Mouse (Mus musculus) MEL (cell line): ENCODE measurements around the gene Hmcn2. TPM values are rescaled to one million over a fixed set of nuclear protein-coding genes. Genes with fewer than 3 reads are reported as not detected.

Source experiments
- DNase-seq: peaks from one replicate; pipeline ENCODE4 v3.0.0; 2011; ENCODE audit warnings: low read depth, low spot score
- H3K27ac ChIP-seq: 2 replicates; pipeline ENCODE4 v1.5.1; 2012; ENCODE audit warnings: low read depth, mild to moderate bottlenecking, control low read depth, low read length, moderate library complexity; ENCODE audit not compliant: control insufficient read depth
- H3K27me3 ChIP-seq, 2 experiments: fragments of 150-350 bp in 1 of 2; sonication (generic) in 1 of 2; 2 replicates each; pipeline ENCODE4 v1.6.1; 2012; ENCODE audit warnings: low read length in 2 of 2, mild to moderate bottlenecking in 2 of 2, improper control_type of control experiment in 1 of 2, moderate library complexity in 1 of 2; ENCODE audit not compliant: insufficient read depth in 2 of 2, control insufficient read depth in 1 of 2
- H3K36me3 ChIP-seq, 2 experiments: 2 replicates each; pipeline ENCODE4 v1.6.1; 2012 to 2014; ENCODE audit warnings: low read length in 2 of 2, improper control_type of control experiment in 1 of 2, inconsistent platforms in 1 of 2, mild to moderate bottlenecking in 1 of 2; ENCODE audit not compliant: insufficient read depth in 2 of 2, control insufficient read depth in 1 of 2
- H3K4me1 ChIP-seq, 2 experiments: fragments of 150-350 bp in 1 of 2; sonication (generic) in 1 of 2; 2 replicates each; pipeline ENCODE4 v1.6.1; 2012; ENCODE audit warnings: low read length in 2 of 2, improper control_type of control experiment in 1 of 2, mild to moderate bottlenecking in 1 of 2; ENCODE audit not compliant: insufficient read depth in 2 of 2, control insufficient read depth in 1 of 2
- H3K4me3 ChIP-seq, 2 experiments: fragments of 150-350 bp in 1 of 2; sonication (generic) in 1 of 2; 2 replicates each; pipeline ENCODE4 v1.5.1; 2012; ENCODE audit warnings: low read depth in 2 of 2, low read length in 2 of 2, mild to moderate bottlenecking in 2 of 2, moderate library complexity in 2 of 2, control low read depth in 1 of 2, improper control_type of control experiment in 1 of 2; ENCODE audit not compliant: control insufficient read depth in 1 of 2, insufficient read depth in 1 of 2
- H3K79me2 ChIP-seq: 2 replicates; pipeline ENCODE4 v1.6.1; 2012; ENCODE audit warnings: mild to moderate bottlenecking, low read length, moderate library complexity; ENCODE audit not compliant: control insufficient read depth, poor library complexity, insufficient read depth
- H3K9ac ChIP-seq: 2 replicates; pipeline ENCODE4 v1.6.1; 2012; ENCODE audit warnings: low read depth, mild to moderate bottlenecking, control low read depth, low read length, moderate library complexity; ENCODE audit not compliant: control insufficient read depth, poor library complexity, severe bottlenecking
- H3K9me3 ChIP-seq: fragments of 150-350 bp; sonication (generic); replicated peaks from 2 replicates; pipeline ENCODE4 v1.6.1; 2012; ENCODE audit warnings: mild to moderate bottlenecking, low read length, improper control_type of control experiment, moderate library complexity; ENCODE audit not compliant: insufficient read depth
- E2F4 ChIP-seq: IDR thresholded peaks from 2 replicates; pipeline ENCODE4 v1.6.1; 2011; ENCODE audit warnings: low read depth, low read length, improper control_type of control experiment, borderline replicate concordance
- ETS1 ChIP-seq: IDR thresholded peaks from 2 replicates; pipeline ENCODE4 v1.6.1; 2012; ENCODE audit warnings: low read depth, mild to moderate bottlenecking, inconsistent platforms, low read length, improper control_type of control experiment, moderate library complexity
- HCFC1 ChIP-seq: IDR thresholded peaks from 2 replicates; pipeline ENCODE4 v1.6.1; 2012; ENCODE audit warnings: low read depth, mild to moderate bottlenecking, inconsistent platforms, low read length, improper control_type of control experiment, moderate library complexity
- JUND ChIP-seq: IDR thresholded peaks from 2 replicates; pipeline ENCODE4 v1.6.1; 2011; ENCODE audit warnings: low read depth, mild to moderate bottlenecking, improper control_type of control experiment, low read length
- KAT2A ChIP-seq: conservative IDR thresholded peaks from 2 replicates; pipeline ENCODE4 v1.6.1; 2012; ENCODE audit warnings: low read depth, low read length, improper control_type of control experiment, inconsistent platforms
- MAZ ChIP-seq: IDR thresholded peaks from 2 replicates; pipeline ENCODE4 v1.6.1; 2012; ENCODE audit warnings: low read depth, mild to moderate bottlenecking, inconsistent platforms, low read length, improper control_type of control experiment
- MEF2A ChIP-seq: IDR thresholded peaks from 2 replicates; pipeline ENCODE4 v1.6.1; 2014; ENCODE audit warnings: low read depth, mild to moderate bottlenecking, inconsistent platforms, low read length, improper control_type of control experiment; ENCODE audit not compliant: poor library complexity, insufficient replicate concordance, severe bottlenecking; ENCODE audit errors: extremely low read depth
- MXI1 ChIP-seq: IDR thresholded peaks from 2 replicates; pipeline ENCODE4 v1.6.1; 2011; ENCODE audit warnings: mild to moderate bottlenecking, low read depth, low read length, improper control_type of control experiment
- NRF1 ChIP-seq: IDR thresholded peaks from 2 replicates; pipeline ENCODE4 v1.6.1; 2014; ENCODE audit warnings: low read depth, mild to moderate bottlenecking, inconsistent platforms, low read length, improper control_type of control experiment, moderate library complexity; ENCODE audit not compliant: poor library complexity, insufficient read depth, severe bottlenecking
- TBP ChIP-seq: IDR thresholded peaks from 2 replicates; pipeline ENCODE4 v1.8.0; 2011; ENCODE audit warnings: low read depth, low read length, improper control_type of control experiment
- USF1 ChIP-seq: IDR thresholded peaks from 2 replicates; pipeline ENCODE4 v1.6.1; 2014; ENCODE audit warnings: low read depth, mild to moderate bottlenecking, inconsistent platforms, low read length, improper control_type of control experiment, moderate library complexity
- USF2 ChIP-seq, 2 experiments: IDR thresholded peaks; 2 replicates each; pipeline ENCODE4 v1.6.1; 2011 to 2012; ENCODE audit warnings: improper control_type of control experiment in 2 of 2, low read length in 2 of 2, borderline replicate concordance in 1 of 2, inconsistent platforms in 1 of 2, low read depth in 1 of 2, mild to moderate bottlenecking in 1 of 2; ENCODE audit not compliant: insufficient read depth in 1 of 2
- polyA plus RNA-seq, 2 experiments: library from polyadenylated mRNA; stranded (reverse) in 1 of 2; unstranded in 1 of 2; fragments of >175 nt in 1 of 2; fragments of >200 nt in 1 of 2; gene quantifications; 2 replicates each; pipeline versions ENCODE4 v1.2.1 to v1.2.4; 2012; ENCODE audit warnings: low replicate concordance in 2 of 2, low read depth in 1 of 2; ENCODE audit not compliant: insufficient read length in 2 of 2, insufficient read depth in 1 of 2, missing spikeins in 1 of 2
- total RNA-seq: library from RNA; depleted of rRNA; stranded (reverse); fragments of 300-350 nt; gene quantifications from 2 replicates; pipeline ENCODE4 v1.2.3, GENCODE M21; 2012

The Hmcn2 gene
- total and polyA plus RNA-seq, 3 experiments = 0.18 TPM; not detected in 2

DNA sequence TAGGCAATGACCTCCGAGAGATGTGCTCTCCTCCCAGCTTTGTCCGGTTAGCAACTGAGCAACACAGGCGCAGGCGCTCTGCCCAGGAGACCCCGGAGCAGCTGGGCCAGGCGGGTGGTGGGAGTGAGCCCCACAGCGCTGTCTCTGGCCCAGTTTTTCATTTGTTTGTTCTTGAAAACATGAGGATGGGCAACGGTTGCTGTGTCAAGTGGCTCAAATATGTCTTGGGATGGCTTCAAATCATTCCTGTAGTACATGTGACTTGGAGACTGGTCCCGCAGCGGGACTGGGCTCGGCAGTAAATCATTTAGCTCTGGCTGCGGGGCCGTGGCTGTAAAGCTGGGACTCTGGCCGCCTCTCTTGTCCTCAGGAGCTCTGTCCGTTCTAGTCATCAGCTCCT, 4.7 kb upstream of the Hmcn2 start:
- Histone ChIP-seq H3K27ac (no peak overlapping the region), H3K4me3 (no peak overlapping the region), H3K36me3 (no peaks in the 10 kb centered on the region), H3K9ac (no peak overlapping the region), H3K79me2 (no peaks in the 10 kb centered on the region), H3K4me1 (no peaks in the 10 kb centered on the region; a peak in 1 of 4 replicates), H3K9me3 (no peaks in the 10 kb centered on the region), H3K27me3 (peaks cover 0 to 1% of the 10 kb centered on the region in 2 experiments; a peak in 3 of 4 replicates)
- TF ChIP-seq MXI1 = no peak
- no peak for TF ChIP-seq USF2 (IDR thresholded peaks at IDR 0.05; ENCODE audit: borderline replicate concordance in 1 of 2, insufficient read depth in 1 of 2, low read depth in 1 of 2, low read length in 2 of 2)
- no peak for TF ChIP-seq HCFC1
- no peak for TF ChIP-seq KAT2A
- TF ChIP-seq JUND = no peak
- TF ChIP-seq MAZ = no peak
- DNase-seq = no peak

DNA sequence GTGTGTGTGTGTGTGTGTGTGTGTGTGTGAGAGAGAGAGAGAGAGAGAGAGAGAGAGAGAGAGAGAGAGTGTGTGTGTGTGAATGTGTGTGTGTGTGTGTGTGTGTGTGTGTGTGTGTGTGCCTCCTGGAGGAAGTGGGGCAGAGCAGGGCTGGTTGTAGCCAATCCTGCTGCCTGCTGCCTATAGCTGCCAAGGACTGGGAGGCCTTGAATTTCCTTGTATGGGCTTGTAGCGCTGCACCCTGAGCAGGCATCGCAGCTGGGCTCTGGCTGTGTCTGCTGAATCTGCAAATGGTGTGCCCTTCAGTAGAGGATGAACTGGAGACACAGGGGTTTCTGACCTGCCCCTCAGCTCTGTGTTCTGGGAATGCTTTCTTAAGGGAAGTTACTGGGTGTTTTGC, 3.9 kb downstream of the Hmcn2 start:
- TF ChIP-seq NRF1 (no peak), MAZ (no peak)
- Histone ChIP-seq H3K27ac (no peak overlapping the region), H3K79me2 (no peaks in the 10 kb centered on the region), H3K27me3 (peaks cover 7 to 13% of the 10 kb centered on the region in 2 experiments), H3K36me3 (no peaks in the 10 kb centered on the region), H3K4me3 (no peak overlapping the region), H3K4me1 (no peaks in the 10 kb centered on the region), H3K9ac (no peak overlapping the region), H3K9me3 (no peaks in the 10 kb centered on the region)
- no peak for DNase-seq

DNA sequence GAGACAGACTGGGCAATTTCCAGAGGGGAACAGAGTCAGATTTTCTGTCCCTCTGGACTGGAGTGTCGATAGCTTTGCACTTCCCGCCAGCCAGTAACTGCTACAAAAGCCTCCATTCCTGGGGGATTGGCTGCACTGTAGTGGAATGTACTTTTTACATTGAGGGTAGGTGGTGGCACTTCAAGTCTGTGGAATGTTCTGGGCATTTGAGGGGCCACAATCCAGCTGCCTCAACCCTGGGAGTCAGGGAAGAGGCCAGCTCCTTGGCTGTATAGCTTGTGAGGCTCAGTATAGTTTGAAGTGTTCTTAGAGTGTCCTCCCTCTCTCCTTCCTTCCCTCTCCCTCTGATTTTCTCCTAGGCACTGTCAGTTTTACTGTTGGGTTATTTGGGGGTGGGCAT, 5.0 kb downstream of the Hmcn2 start:
- no peak for DNase-seq
- Histone ChIP-seq H3K79me2 (no peaks in the 10 kb centered on the region), H3K9me3 (no peaks in the 10 kb centered on the region), H3K4me3 (no peak overlapping the region), H3K9ac (no peak overlapping the region), H3K36me3 (no peaks in the 10 kb centered on the region), H3K27ac (no peak overlapping the region), H3K4me1 (no peaks in the 10 kb centered on the region), H3K27me3 (peaks cover 11 to 13% of the 10 kb centered on the region in 2 experiments)
- TF ChIP-seq TBP = no peak
- no peak for TF ChIP-seq MEF2A
- TF ChIP-seq USF1 = no peak
- TF ChIP-seq JUND = no peak
- TF ChIP-seq ETS1 = no peak
- no peak for TF ChIP-seq E2F4
